Mouse (Mus musculus): ENCODE data around the gene Fcho1. TPM values are rescaled to one million over a fixed set of nuclear protein-coding genes. Genes with fewer than 3 reads are reported as not detected.
"Not testable (repeated sequence)": the region's sequence is repeated elsewhere in the genome, so short reads cannot be mapped to it uniquely, and the experiment has no call there.

Gene Fcho1
- total RNA-seq (2021) = 1 to 10 TPM; 8.4 to 9.8 TPM
- long read RNA-seq, experiment 1, partial matches to known transcripts = 0 of 3 reads
- long read RNA-seq, experiment 1, other reads (novel, unspliced or antisense) = 1 of 3 reads
- long read RNA-seq, experiment 2, partial matches to known transcripts = 2 of 7 reads
- long read RNA-seq, experiment 2, other reads (novel, unspliced or antisense) = 2 of 7 reads

DNA sequence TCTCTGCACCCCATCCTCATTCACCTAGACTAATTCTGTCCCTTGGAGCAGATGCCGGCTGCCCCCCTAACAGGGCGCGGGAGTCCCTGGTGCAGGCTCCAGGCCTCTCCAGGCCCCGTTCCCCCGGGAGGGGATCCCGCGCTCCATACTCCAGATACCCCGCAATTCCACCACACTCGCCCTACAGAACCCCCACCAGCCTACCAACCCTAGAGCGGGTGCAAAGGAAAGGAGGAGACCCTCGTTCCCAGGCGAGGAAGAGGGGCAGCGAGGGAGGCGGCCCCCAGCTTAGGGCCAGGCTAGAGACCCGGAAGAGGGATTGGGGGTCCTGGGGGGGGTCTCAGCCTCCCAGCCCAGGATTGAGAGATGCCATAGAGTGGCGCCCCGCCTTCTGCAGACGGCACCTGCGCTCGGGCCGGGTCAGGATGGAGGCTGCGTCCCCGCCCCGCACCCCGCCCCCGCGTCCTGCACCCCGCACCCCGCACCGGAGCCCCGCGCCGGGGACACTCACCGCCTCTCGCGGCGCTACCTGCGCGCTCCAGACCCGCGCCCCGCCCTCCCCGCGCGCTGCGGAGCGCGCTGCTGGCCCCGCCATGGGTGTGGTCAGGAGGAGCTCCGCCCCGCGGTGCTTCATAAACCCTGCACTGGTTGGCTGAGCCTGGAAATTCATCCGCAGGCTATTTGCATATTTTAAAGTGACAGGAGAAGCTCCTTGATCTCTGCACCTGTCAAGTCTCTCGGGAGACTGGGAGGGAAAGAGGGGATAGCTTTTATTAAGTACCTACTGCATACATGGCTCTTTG is at the start of gene Fcho1:
Gene Fcho1 (minus strand): TSS at position 595 of the 803 bp plus-strand sequence.
- DNase-seq (ENCODE audit: low spot score in 2 of 2) = peak in 1 of 2 experiments; percentile 38

DNA sequence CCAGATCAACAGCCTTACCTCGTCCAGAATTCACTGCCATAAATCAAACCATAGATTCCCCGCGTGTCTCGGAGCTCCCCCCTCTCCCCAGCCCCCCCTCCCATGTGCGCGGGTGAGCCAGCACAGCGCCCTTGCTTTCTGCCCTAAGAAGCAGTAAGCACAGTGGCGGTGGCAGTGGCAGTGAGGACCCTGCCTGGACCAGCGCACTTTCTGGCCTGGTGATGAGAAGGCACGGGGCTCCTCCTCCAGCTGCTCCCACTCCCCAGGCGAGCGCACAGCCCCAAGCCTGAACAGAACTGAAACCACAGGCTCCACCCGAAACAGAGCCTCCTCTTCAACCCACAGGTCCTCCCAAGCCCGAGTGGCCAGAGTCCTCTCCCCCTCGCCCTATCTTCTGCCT is 45.8 kb upstream of the Fcho1 start:
- no peak for DNase-seq (ENCODE audit: low spot score in 2 of 2)

DNA sequence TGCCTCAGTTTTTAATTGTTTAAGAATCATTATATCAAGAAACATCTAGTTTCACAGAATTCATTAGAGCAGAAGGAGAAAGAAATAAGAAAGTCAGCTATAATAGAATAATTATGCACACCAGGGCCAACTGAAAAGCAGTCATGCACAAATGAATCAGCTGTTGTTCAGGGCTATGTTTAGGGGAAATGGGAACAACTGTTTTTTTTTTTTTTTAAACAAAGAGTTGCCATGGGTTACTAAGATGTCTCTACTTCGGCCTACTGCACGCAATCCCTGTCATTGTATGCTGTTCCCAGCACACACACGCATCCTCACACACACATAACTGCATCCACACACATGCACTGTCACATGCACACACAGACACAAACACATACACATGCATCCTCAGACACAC is 33.3 kb upstream of the Fcho1 start:
- DNase-seq (ENCODE audit: low spot score in 2 of 2) = no peak

DNA sequence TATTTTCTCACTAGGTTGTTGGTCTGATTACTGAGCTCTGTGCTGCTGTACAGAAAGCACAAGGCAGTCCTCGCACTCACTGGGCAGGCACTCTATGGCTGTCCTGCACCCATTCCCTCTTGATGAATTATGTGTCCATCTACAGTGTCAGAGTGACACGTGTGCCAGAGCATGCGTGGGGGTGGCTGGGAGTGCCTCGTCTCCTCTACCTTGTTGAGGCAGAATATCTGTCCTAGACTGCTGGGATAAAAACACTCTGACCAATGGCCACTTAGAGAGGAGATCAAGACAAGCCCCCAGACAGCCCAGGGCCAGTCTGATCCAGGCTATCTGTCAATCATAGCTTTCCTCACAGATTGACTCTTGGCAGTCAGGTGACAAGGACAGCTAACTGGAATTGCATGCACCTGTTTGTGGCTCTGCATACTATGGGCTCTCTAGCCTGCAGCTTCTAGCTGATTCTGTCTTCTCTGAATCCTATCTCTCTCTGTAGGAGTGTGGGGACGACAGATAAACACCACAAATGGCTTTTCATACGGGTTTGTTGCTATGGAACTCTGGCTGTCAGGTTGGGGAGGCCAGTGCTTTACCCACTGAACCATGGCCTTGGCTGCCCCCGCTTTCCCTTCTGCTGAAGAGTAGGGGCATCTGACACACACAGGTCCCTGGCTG is 27.5 kb upstream of the Fcho1 start:
- DNase-seq (ENCODE audit: low spot score in 2 of 2) = not testable (repeated sequence)

DNA sequence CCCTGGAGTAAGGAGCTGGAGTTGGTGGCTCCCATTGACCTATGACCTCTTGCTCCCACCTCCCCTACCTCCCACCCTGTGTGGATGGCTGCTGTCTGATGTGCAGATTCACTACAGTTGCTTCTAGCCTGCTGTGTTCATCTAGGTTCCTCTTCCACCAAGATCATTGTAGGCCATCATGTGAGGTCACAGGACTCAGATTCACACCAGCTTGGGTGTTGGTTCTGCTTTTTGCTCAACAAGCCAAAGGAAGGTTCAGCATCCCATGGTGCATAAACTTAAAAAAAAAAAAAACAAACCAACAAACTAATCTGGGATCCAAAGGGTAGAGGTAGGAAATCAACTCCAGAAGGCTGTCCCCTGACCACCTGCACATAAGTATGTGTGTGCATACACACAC is 26.7 kb upstream of the Fcho1 start:
- not testable (repeated sequence) for DNase-seq (ENCODE audit: low spot score in 2 of 2)

DNA sequence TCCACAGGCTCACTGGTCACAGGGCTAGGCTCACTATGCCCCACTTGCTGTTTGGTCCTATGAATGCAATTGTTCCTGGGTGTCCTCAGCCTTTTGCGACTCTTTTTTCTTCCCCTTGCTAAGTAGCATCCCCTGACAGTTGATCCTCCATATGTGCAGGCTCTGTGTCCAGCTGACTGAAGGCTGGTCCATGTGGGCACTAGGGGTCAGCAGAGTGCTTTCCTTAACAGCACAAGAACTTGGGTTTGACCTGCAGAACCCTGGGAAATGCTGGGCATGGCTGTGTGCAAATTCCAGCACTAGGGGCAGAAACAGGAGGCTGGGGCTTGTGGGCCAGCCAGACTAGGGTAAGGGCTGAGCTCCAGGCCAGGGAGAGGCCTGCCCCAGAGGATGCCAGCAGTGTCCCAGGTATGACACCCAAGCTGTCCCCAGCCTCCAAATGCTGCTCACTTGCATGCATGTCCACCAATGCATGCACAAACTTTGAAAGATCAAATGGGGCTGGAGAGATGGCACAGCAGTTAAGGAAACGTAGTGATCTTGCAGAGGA is 25.9 kb upstream of the Fcho1 start:
- not testable (repeated sequence) for DNase-seq (ENCODE audit: low spot score in 2 of 2)

DNA sequence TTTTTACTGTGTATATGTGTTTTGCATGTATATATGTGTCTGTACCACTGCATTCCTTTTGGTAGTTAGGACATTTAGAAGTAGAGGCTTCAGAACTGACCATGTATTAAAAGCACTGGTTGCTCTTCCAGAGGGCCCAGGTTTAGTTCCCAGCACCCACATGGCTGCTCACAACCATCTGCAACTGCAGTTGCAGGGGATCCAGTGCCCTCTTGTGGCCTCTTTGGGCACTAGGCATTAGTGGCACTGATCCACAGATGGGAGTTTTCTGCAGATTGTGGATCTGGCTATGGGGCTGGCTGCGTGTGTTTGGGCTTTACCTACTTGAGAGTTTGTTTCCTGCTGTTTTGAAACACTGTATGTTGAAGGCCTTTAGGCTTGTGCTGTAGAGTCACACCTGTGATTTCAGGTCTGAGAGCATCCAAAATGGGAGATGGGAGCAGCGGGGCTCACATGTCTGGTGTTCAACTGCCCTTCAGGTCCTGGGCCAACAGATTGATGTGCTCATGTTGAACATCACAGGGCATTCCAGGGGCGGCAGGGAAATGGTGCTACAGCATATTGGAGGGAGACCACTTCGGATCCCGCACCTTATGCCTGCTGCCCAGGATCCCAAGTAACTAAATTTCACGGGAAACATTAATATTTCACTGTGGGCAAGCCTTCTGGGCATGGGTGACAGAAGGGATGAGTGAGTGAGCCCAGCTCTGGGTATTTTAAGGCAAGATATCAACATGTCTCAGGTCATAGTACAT is 24.0 kb upstream of the Fcho1 start:
- not testable (repeated sequence) for DNase-seq (ENCODE audit: low spot score in 2 of 2)

DNA sequence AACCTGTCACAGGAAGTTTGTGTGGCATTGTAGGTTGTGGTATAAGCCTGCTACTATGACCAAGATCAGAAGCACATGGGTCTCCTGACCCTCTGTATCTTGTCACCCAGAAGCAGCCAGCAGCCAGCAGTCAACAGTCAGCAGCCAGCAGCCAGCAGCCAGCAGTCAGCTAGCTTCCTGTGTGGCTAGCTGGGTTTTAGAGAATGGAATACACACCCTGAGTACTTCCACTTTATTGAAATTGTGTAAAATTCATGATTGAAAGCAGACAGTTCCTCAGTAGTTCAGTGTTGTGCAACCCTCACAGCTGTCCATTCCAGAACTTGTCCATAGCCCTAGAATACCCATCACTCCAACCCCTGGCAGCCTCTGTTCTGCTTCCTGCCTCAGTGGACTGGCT is 21.6 kb upstream of the Fcho1 start:
- not testable (repeated sequence) for DNase-seq (ENCODE audit: low spot score in 2 of 2)

DNA sequence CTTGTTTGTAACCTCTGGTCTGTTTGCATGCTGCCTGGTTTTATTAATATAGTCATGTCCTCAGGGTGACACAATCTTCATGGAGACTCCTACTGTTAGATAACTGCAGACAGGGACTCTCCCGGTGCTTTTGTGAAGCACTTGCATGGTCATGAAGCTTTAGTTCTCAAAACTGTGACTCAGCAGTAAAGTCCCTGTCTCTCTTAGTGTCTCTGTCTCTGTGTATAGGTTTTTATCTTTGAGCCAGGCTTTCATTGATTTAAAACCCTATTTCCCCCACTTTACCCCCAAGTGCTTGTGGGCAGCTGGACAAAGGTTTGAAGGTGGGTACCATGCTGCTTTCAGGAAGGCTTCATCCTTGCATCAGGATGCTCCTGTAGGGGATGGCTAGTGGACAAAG is 19.8 kb upstream of the Fcho1 start:
- DNase-seq (ENCODE audit: low spot score in 2 of 2) = no peak

DNA sequence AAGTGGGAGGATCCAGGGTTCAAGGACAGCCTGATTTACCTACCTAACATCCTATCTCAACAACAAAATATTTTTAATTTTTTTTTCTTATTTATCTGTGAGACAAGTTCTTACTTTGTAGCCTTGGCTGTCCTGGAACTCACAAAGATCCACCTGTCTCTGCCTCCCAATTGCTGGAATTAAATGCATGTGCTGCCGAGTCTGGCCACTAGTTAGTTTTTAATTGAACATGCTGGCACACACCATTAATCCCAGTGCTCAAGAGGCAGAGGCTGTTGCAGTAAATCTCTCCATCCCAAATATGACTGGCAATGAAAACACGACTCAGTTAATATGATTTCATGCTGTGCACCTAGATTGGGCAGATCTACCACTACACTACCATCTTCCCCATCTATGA is 17.3 kb upstream of the Fcho1 start:
- DNase-seq (ENCODE audit: low spot score in 2 of 2) = no peak

DNA sequence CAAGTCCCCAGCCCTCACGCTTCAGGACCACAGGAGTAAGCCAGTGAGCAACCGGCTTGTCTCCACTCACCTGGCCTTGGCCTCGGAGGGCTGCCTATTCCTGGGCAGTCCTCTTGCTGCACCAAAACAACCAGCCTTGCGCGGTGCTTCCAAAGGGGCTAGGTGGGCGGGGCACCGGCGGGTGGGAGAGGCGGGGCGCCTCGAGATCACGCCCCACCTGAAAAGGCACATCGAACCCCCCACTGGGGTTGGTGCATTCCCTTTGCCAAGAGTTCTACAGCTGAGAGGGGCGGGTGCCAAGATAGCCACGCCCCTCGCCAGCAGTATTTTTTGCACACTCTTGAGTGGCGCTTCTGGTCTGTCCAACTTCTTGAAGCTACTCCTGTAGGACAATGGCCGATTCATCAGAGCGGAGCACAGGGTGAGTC is 16.2 kb upstream of the Fcho1 start:
- no peak for DNase-seq (ENCODE audit: low spot score in 2 of 2)

DNA sequence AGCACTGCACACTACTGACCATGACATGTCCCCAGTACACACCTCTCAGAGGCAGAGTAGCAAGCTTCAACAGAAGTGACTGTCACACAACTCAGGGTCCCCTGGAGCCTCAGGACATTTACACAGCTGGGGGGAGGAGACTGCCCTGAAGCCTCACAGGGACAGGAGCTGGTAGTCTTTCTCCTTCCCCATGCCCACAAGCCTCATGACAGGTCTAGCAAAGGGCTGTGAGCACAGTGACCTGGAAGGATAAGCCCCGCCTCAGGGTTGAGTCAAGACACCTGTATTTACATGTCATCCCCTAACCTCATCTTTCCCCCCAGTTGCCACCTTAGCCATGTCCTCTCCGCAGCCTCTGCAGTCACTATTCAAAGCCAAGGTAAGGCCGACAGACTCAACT is 15.7 kb upstream of the Fcho1 start:
- DNase-seq (ENCODE audit: low spot score in 2 of 2) = no peak

DNA sequence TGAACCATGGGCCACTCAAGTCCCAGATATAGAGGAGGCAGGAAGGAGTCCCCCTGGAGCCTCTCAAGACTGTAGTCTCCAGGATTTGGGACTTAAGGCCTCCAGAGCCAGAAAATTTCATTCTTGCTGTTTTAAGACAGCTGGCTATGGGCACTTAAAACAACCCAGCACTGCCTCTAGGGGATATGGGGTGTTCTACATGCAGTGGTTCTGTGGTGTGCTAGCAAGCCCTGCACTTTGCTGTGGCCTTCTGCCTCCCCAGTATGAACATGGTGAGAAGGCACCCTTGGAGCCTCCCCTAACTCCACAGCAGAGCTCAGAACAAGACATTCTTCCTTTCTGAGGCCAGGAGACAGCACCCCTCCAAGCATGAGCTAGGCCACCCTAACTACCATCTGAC is 12.8 kb upstream of the Fcho1 start:
- not testable (repeated sequence) for DNase-seq (ENCODE audit: low spot score in 2 of 2)

DNA sequence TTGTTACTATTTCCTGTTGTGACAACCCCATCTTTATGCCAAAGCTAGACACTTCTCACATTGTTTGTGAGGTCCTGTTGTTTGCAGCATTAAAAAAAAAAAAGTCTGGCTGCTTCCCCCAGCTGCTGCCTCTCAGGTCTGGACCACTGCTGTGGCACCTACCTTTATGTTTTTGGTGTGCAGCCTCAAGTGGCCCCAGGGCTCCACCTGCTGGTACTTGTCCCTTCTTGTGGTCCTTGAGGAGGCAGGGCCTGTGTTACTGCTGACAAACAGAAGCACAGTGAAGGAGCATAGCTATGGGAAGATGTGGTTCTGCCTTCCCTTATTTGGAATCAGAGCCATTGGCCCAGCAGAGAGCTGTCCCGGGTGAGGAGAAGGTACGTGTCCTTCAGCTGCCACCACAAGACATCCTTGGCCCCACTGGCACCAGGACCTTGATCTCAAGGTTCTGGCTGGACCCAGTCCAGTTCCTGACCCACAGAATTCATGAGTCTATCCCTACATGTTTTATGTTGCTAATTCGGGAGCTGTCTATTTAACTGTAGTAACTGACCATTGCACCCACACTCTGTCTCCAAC is 6.2 kb upstream of the Fcho1 start:
- DNase-seq (ENCODE audit: low spot score in 2 of 2) = no peak

DNA sequence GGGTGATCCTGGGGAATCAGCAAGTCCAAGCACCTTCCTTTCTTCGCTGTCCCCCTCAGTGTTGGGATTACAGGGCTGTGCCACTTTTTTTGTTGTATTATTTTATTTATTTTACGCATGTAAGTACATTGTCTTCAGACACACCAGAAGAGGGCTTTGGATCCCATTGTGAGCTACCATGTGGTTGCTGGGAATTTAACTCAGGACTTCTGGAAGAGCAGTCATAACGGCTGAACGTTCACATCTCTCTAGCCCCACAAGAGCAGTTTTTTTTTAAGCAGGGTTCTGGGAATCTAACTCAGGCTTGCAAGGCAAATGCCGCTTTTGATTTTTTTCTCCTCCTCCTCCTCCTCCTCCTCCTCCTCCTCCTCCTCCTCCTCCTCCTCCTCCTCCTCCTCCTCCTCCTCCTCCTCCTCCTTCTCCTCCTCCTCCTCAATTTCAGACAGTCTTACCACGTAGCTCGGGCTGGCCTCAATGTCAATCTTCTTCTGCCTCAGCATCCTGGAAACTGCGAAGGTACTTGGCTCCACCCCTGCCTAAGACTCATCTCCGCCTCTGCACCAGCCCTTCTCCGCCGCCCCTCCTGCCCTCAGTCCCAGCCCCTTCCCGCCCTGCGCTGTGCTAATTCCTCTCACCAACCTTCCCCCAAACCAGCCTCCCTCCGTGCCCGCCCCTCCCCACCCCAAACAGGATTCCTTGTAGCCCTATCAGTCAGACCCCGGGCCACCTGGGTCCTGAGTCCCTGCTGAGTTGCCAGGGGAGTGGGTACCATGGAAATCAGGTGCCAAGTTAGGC is 3.5 kb upstream of the Fcho1 start:
- DNase-seq (ENCODE audit: low spot score in 2 of 2) = no peak

DNA sequence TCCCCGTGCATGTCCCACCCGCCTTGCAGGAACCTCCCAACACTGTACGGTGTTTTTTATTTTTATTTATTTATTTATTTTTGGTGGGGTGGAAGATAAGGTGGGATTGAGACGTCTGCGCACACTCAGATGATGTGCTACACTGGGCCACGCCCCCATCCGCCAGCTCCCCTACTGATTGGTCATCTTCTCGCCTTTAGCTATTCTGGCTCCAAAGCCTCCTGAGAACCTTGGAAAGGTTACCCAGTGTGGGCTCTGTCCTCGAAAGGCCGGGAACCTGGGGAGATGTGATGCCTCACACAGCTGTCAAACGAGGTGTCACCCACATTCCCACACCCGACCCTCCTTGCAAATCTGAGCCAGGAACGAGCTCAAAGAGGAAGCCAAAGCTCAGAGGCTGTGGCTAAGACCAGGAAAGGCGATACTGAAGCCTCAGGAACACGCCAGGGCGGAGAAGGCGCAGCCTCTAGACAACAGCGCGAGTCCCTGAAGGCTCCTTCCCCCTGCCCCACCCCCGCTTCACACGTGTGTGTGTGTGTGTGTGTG is 2.8 kb upstream of the Fcho1 start:
- DNase-seq (ENCODE audit: low spot score in 2 of 2) = no peak

DNA sequence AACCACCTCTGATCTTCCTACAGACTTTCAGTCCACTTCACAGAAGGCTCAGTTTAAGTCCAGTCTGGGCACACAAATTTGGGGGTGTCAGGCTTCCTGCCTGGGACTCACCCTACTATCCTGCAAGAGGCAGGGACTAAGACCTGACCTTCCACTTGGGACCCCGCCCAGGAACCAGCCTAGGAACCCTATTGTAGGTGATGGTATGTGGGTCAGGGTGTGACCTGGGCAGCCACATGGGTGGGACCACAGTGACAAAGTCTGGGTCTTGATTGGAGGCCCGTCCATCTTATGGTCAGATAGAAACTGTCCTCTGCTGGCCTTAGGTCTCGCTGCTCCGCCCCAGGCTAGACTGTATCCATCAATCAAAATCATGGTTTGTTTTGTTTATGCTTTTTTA is 1.1 kb downstream of the Fcho1 start:
- DNase-seq (ENCODE audit: low spot score in 2 of 2) = no peak

DNA sequence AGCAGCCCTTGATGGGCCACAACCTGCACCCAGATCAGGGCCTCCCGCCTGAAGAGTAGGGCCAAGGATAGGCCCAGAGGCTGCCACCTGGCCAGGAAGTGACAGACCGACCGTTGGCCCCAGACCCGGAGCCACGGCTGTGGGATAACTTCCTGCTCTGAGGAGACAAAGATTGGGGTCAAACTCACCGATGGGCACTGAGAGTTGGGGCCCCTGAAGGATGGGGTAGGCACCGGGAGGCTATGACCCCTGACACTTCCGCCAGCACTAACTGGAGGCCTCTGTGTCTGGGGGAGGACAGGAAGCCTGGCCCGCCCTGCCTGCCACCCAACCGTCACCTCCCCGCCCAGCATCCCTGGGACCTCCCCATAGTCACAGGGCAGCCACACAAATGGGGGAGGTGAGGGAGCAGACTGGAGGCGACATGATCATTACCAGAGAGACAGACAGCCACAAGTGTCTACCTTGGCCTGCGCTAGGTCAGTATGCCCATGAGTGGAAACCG is 2.4 kb downstream of the Fcho1 start:
- no peak for DNase-seq (ENCODE audit: low spot score in 2 of 2)

DNA sequence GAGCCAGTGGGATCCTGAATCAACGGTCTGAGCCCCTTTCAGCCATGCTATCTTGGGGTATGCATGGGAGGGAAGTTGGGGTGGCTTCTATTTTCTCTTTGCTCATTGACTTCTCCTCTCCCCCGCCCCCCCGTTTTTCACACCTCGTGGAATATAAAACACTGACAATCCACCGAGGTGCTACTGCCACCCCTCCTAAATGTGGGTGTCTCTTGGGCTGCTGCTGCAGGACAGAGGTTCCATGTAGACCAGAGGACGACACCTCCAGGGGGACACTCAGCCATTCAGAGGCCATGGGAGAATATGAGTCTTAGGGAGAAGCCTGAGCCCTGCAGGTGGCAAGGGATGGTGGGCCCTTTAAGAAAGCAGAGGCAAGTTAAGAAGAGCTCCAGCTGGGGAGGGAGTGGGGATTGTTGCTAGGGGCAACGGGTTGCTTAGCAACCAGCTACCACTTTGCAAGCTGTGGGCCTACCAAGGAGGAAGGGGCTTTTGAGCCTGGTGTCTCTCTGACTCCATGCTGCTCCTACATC is 5.5 kb downstream of the Fcho1 start:
- DNase-seq (ENCODE audit: low spot score in 2 of 2) = no peak

Data from adrenal gland, postnatal 4 days (tissue).